Mouse (Mus musculus): ENCODE measurements at regions not wholly inside any gene's neighbourhood (a gene's known extent, or its start where the extent isn't known, plus 50 kb on each side); places are given as distances from the start of the nearest gene placed in this dataset.

DNA sequence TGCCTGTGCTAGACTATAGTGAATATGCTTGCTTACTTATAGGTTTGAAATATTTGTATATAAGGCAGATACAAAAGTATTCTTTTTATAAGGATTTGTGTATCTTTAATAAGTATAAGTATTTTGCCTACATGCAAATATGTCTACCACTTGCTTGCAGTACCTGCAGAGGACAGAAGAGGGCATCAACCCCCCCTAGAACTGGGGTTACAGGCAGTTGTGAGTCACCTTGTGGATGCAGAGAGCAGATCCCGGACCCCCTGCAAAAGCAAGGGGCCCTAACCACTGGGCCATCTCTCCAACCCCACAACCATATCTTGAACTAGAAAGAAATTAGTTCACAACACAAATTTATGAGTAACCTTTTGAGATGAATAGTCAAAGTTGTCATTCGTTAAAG is 91.3 kb upstream of the Phactr1 start:
- DNase-seq = no peak
- intact Hi-C loops (cut with DNase I) = no loop called here

DNA sequence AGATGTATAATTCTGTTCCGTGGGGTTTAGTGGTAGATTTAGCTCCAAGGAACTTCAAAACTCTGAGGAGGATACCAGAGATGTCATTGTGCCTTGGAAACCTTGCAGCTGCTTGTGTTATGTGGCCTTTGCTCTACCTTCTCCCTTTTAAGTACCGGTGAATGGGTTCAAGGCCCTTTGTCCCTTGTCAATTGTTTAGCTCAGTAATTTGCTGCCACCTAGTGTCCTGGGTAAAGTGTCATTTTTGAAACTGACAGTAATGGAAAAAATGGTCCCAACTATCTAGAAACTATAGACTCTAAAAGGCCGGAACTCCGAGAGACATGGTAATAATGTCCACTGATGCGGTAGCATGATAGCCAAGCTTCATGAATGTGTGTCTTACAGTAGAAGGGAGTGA is 90.8 kb upstream of the Phactr1 start:
- DNase-seq = no peak
- intact Hi-C loops (cut with DNase I) = loop anchor here (10.0 kb wide), 1 partner anchor 285 kb away; the partner anchor contains the start of gene Edn1

DNA sequence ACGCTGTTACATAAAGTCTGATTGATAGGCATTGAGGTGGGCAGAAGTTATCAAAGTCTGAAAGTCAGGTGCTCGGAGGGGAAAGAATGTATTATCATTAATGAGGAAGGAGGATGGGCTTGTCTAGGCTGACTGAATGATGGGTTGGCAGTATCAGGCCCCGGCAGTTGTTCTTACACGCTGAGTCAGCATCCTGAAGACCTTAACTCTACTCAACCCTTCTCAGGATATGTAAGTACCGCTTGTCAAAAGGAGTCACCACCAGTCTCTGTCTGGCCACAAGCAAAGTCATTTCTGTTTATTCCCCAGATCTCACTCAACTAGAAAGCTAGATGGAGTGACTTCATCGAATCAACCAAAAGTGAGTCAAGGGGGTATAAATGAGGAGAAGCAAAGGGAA is 90.0 kb upstream of the Phactr1 start:
- intact Hi-C loops (cut with DNase I) = loop anchor here (10.0 kb wide), 1 partner anchor 286 kb away; the partner anchor contains the start of gene Edn1
- DNase-seq = no peak

DNA sequence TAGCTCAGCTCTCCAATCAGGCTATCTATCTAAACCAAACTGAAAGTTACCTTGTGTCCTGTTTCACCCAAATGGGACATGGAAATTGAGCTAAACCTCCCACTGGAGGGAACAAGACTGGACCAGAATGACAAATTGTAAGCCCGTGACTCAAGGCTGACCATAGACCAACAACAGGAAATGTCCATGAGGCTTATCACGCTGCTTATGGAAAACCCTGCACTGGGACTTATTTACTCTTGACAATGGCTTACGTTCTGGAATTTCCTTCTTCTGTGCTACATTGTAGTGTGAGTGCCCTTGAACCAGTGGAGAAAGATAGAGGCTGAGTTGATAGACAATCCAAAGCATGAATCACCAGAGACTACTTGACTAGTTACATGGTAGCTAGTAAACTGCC is 87.5 kb upstream of the Phactr1 start:
- DNase-seq = no peak
- intact Hi-C loops (cut with DNase I) = loop anchor here (10.0 kb wide), 1 partner anchor 288 kb away; the partner anchor contains the start of gene Edn1

DNA sequence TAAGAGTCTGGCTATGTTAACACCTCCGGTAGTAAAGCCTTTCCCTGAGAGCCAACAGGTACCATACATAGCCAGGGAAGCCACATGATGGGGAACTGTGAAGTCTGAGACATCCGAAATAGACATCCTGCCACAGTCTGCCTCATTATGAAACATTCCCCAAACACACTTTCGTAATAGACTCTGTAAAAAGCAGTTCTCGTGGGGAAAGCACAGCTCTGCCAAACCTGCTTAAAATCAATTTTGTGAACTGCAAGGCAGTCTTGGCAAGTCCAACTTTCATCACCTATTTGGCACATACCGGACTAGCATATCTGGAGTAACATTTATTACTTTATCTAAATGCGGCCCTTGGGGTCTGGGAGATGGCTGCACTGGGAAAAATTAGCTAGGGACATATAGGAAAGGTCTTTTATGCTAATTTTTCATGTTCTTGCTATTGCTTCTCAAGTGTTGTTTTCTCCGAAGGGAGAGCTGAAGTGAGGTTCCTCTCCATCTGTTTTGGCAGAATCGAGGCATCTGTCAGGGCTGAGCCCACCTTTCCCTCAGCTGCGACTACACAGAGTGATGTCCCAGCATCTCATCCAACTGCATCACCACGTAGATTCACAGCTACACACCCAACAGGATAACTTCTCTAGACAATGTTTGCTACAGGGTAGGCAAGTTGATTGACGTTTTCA is 86.8 kb upstream of the Phactr1 start:
- intact Hi-C loops (cut with DNase I) = loop anchor here (10.0 kb wide), 1 partner anchor 289 kb away; the partner anchor contains the start of gene Edn1
- DNase-seq = no peak

DNA sequence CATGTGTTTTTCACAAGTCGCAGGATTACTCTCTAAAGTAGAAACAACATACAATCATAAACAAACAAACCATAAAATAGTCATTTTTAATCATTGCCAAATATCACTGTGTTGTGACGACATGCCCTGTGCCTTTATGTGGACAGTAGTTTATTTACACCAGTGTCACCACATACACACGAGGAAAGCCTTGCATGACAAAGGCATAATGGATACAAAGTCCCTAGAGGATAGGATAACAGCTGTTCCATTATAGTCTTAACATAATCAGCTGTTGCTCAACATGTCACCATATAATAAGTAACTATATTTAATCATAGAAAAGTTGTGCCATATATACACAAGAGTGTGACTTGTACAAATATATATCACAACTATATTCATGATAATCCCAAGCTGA is 85.2 kb upstream of the Phactr1 start:
- intact Hi-C loops (cut with DNase I) = loop anchor here (10.0 kb wide), 1 partner anchor 290 kb away; the partner anchor contains the start of gene Edn1
- no peak for DNase-seq

DNA sequence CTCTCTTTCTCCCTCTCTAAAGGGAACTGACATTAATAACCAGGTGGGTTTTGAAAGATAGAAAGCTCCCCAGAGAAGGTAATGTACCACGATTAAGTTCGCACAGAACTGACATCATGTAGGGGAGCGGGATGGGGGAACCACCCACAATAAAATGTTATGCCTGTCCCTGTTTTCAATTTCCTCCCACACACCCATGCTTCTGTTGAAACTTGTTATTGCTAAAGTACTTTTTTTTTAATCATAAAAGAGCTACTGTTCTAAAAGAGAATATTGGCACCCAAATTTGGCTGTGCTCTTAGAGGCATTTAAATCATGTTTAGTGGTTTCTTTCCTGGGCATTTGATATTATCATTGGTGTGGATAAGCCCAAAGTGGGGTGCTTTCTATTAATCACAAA is 82.6 kb upstream of the Phactr1 start:
- intact Hi-C loops (cut with DNase I) = loop anchor here (10.0 kb wide), 1 partner anchor 293 kb away; the partner anchor contains the start of gene Edn1
- no peak for DNase-seq

DNA sequence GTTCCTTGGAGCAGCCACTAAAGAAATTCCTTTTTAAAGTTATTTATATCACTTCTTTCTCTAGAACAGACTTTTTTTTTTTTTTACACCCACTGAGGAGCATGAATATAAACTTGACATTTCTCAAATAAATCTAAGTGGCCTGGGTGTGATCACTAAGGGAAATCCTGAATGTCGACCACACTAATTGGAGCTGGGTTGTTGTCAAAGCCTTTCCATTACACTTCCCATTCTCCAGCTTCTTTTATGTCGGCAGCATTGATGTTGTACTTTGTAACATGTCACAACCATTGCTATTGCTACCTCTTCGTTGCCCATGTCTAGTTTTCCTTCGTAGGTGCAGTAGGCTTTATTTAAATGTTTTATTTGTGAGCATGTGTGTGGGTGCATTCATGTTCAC is 77.1 kb upstream of the Phactr1 start:
- DNase-seq = no peak
- intact Hi-C loops (cut with DNase I) = no loop called here

DNA sequence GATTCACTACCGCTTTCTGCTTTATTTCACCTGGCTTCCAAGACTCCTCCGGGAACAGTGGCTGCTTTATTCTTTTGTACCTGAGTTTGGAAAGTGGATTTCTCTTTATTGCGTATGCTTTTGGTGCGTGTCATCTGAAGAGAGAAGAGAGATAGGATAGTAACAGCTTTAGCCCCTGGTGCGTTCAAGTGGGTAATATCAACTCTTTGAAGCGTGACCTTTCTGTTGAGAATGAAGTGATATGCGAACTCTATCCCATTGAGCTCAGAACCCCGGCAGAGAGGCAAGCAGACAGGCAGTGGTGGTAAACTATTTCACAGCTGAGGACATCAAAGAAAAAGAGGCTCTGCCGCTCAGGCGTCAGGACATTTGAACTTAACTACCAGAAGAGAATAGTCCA is 72.7 kb upstream of the Phactr1 start:
- DNase-seq = no peak
- intact Hi-C loops (cut with DNase I) = no loop called here

DNA sequence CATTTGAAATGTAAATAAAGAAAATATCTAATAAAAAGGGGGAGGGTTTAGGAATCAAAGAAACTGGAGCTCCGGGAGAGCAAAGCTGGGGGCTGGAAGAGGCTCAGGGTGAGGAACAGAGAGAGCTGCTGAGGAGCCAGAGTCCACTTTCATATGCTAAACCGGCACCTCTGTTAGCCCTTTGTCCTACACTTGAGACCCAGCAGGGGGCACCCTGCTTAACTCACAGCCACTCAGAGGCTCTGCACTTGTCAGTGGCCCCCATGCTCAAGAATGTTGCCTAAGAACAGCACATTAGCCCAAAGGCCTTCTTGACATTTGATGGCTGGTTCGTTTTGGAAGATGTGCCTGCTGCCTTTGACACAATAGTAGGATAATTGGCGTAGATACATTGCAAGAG is 71.5 kb upstream of the Phactr1 start:
- peak; percentile 13 for DNase-seq
- intact Hi-C loops (cut with DNase I) = no loop called here

DNA sequence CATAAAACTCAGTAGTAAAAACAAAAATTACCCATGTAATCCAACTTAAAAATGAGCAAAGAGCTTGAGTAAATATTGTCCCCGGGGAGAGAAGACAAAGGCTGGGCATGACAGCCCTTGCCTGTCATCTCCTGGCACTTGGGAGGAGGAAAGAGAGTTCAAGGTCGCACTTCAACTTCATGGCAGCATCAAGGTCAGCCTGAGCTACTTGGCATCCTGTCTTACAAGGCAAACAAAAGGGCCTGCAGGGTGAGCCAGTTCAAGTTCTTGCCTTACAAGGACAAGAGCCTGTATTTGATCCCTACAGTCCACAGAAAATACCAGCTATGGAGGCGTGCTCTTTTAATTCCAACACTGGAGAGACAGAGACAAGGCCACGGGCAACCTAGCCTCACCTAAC is 67.1 kb upstream of the Phactr1 start:
- no peak for DNase-seq
- intact Hi-C loops (cut with DNase I) = no loop called here

DNA sequence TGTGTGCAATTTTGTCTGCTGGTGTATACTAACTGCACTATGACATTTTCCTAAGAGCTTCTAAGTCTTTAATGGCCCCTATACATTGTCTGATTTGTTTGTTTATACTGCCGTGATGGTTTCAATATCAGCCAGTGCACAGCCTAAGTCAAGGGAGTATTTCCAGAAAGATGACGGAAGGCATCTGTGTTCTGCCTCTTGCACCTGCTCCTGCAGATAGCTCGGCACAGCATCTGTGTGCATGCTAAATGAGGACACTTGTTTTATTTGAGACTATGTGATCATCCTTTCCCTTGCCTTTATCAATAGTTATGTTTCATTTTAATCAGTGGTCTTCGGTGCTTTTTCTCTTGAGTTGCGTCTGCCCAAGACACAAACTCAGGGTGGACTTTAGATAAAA is 64.6 kb upstream of the Phactr1 start:
- intact Hi-C loops (cut with DNase I) = no loop called here

DNA sequence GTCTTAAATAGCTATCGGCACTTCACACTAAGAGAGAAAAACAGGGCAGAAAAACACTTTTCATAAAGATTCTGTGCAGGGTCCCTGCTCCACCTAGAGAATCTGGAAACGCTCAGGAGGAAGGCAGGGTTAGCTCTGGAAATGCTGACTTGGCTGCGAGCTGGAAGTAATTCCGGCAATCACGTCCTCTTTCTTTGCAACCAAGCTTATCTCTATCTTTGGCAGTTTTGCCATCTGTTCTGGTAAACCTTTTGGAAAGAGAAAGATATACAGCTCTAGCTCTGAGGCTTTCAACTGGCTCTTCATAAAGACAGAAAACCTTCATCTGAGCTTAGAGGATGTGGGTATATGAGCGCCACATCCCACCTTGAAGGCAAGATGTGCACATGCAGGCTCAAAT is 63.2 kb upstream of the Phactr1 start:
- intact Hi-C loops (cut with DNase I) = no loop called here
- DNase-seq = no peak

More for the DNA sequence above, 64.6 kb upstream of the Phactr1 start:
- no peak for DNase-seq

DNA sequence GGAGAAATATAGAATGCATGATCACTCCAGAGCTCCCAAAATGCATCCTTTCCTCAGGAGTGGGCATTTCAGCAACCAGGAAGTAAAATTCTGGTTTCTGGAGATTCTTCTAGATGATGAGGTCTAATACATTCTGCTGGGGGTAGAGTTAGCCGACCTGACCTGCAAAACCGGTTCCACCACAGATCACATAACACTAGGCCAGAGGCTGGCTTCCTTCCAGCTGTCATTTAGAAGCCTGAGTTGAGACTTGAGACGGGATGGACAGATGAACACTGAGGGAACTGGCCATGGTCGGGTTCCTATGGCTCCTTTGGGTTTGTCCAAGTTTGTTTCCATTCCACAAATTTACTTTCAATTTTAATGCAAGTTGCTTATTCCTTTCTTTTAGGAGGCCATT is 62.6 kb upstream of the Phactr1 start:
- no peak for DNase-seq

DNA sequence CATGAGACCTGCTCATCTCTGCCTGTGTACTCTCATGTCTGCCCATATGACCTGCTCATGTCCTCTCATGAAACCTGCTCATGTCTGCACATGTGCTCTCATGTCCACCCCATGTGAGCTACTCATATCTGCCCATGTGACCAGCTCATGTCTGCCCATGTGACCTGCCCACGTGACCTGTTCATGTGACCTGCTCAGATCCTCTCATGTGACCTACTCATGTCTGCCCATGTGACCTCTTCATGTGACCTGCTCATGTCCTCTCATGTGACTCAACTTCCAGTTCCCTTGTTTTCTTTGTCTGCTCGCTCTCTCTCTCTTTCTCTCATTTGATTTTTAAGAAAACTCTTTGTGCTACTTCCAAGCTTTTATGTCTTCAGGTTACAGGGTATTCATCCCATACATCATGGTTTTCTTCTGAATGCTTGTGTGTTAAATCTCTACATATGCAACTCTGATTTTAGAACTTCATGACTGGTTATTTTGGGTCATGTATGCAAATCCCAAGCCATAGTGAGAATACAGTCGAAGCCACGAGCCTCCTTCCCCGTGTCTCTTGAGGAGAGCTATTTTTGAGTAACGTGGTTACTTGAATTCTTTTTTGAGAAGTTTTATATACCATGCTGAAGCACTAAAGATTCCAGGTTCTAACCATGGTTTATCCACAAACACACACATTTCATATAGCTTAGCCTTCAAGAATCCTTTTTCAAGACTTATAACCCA is 60.7 kb upstream of the Phactr1 start:
- intact Hi-C loops (cut with DNase I) = loop anchor here (5.0 kb wide), 1 partner anchor 173 kb away; no protein-coding TSS in a partner anchor
- no peak for DNase-seq

More for the DNA sequence above, 62.6 kb upstream of the Phactr1 start:
- intact Hi-C loops (cut with DNase I) = no loop called here

DNA sequence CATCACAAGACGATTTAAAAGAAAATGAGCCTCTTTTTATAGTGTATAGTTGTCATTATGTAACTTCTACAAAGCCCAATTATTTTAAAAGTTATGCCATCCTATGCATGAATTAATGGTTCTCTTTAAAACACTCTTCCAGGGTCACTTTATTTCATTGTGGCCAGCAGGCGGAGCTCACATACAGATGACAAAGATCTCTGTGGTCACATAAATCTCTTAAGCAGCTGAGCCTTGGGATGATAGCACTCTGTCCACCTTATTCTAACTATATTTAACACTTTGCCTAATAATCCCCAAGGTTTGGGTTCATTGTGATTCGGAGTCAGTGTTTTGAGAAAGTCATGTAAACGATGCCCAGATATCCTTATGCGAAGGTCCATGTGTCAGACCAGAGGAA is 56.9 kb upstream of the Phactr1 start:
- DNase-seq = peak; percentile 36
- intact Hi-C loops (cut with DNase I) = loop anchor here (5.0 kb wide), 1 partner anchor 169 kb away; no protein-coding TSS in a partner anchor

Measured in left cerebral cortex, postnatal 4 days (tissue).